Mouse (Mus musculus): ENCODE results near the gene Tbc1d10a. TPM values are rescaled to one million over a fixed set of nuclear protein-coding genes. Genes with fewer than 3 reads are reported as not detected.

Tbc1d10a gene
- polyA plus RNA-seq, 1 experiment from 2014 or later: 20.9 TPM

DNA sequence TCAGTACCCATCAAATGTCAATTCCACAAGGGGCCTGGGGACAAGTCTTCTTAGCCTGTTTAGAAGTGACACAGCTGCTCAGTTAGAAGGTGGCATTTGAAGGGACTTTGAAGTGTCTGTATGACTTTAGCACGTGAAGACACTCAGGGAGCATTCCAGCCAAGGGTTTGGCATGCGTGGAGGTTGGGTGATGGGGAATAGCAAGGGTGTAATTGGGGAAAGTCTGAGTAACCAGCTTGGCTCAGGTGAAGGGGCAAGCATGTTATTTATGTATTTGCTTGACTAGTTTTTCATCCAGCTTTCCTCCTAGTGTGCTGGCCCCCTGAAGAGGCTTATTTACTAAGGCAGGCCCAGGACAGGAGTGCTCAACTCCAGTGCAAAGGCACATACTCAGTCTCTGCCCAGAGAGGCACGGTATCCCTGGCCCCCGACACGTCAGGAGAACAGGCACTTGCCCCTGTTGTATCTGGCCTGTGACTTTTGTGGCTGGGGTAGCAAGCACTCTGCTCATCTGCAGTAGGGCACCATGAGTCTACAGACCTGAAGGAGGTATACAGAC lies 18.6 kb downstream of the Tbc1d10a start:
- H3K9me3 ChIP-seq (replicated peaks; ENCODE audit: control insufficient read depth, low read length): no peaks in the 10 kb centered on the region
- WGBS: 72% methylated on average over 5 of the region's 5 CpGs
- no peak overlapping the region for H3K9ac ChIP-seq (ENCODE audit: low read length)
- 0 out of 2 replicates have a peak, but pooled peaks cover 2% of the 10 kb centered on the region for H3K36me3 ChIP-seq (ENCODE audit: control insufficient read depth, insufficient read depth)
- H3K4me1 ChIP-seq (ENCODE audit: control insufficient read depth, insufficient read depth, low read length): peaks cover 31% of the 10 kb centered on the region
- H3K4me3 ChIP-seq (ENCODE audit: low read length): no peak overlapping the region
- no peak overlapping the region for H3K4me2 ChIP-seq (ENCODE audit: low read depth, low read length)
- ATAC-seq (replicated peaks; ENCODE audit: extremely low read depth, insufficient read depth, low FRiP score): no peak
- no peaks in the 10 kb centered on the region for H3K27me3 ChIP-seq (ENCODE audit: control insufficient read depth, insufficient read depth, low read length)
- H3K27ac ChIP-seq (ENCODE audit: low read length): no peak overlapping the region

DNA sequence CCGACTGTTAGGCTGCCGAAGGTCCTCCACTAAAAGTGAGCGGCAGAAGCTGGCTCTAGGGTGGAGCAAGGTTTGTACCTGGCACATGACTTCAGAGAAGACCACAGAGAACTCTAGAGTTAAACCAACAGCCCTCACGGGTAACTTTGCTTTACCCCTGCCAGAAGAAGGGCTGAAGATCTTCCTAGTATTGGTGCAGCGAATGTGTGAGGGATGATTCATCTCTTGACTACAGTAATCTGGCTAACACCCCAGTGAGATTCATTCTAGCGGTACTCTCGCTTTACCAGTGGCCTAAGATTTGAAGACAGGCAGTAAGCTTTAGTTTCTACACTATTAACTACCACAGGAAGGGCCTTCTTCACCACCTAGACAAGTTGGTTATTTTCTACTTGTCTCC lies 19.4 kb downstream of the Tbc1d10a start:
- H3K4me2 ChIP-seq (ENCODE audit: low read depth, low read length): no peak overlapping the region
- H3K27me3 ChIP-seq (ENCODE audit: control insufficient read depth, insufficient read depth, low read length): no peaks in the 10 kb centered on the region
- H3K36me3 ChIP-seq (ENCODE audit: control insufficient read depth, insufficient read depth): peaks cover 8% of the 10 kb centered on the region
- H3K9ac ChIP-seq (ENCODE audit: low read length): no peak overlapping the region
- WGBS: 68% methylated on average over 7 of the region's 7 CpGs
- H3K4me3 ChIP-seq (ENCODE audit: low read length): no peak overlapping the region
- no peaks in the 10 kb centered on the region for H3K9me3 ChIP-seq (replicated peaks; ENCODE audit: control insufficient read depth, low read length)
- no peak for ATAC-seq (replicated peaks; ENCODE audit: extremely low read depth, insufficient read depth, low FRiP score)
- no peak overlapping the region for H3K27ac ChIP-seq (ENCODE audit: low read length)
- peaks cover 31% of the 10 kb centered on the region for H3K4me1 ChIP-seq (ENCODE audit: control insufficient read depth, insufficient read depth, low read length)

DNA sequence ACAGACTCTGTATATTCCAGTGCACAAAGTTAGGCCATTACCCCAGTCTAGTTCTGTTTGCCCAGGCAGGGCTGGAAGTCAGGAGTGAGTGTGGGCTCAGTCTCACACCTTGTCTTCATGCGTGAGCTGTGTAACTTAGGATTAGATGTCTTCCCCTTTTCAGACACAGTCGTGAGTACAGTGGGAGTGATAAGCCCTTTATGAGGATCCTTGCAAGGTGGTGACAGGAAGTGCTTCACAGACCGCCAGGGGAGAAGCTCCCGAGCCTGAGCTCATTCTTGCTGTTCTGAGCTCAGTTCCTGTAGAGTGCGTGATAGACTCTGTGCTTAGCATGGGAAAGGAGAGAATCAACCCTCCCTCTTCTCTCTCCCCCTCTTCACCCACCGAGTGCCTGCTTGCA lies 20.0 kb downstream of the Tbc1d10a start:
- Histone ChIP-seq H3K9me3 (replicated peaks; ENCODE audit: control insufficient read depth, low read length) (no peaks in the 10 kb centered on the region), H3K36me3 (ENCODE audit: control insufficient read depth, insufficient read depth) (peaks cover 9% of the 10 kb centered on the region), H3K27ac (ENCODE audit: low read length) (no peak overlapping the region), H3K9ac (ENCODE audit: low read length) (no peak overlapping the region), H3K4me3 (ENCODE audit: low read length) (no peak overlapping the region), H3K27me3 (ENCODE audit: control insufficient read depth, insufficient read depth, low read length) (no peaks in the 10 kb centered on the region), H3K4me2 (ENCODE audit: low read depth, low read length) (no peak overlapping the region), H3K4me1 (ENCODE audit: control insufficient read depth, insufficient read depth, low read length) (peaks cover 31% of the 10 kb centered on the region)
- 36% methylated on average over 6 of the region's 6 CpGs for WGBS
- no peak for ATAC-seq (replicated peaks; ENCODE audit: extremely low read depth, insufficient read depth, low FRiP score)

DNA sequence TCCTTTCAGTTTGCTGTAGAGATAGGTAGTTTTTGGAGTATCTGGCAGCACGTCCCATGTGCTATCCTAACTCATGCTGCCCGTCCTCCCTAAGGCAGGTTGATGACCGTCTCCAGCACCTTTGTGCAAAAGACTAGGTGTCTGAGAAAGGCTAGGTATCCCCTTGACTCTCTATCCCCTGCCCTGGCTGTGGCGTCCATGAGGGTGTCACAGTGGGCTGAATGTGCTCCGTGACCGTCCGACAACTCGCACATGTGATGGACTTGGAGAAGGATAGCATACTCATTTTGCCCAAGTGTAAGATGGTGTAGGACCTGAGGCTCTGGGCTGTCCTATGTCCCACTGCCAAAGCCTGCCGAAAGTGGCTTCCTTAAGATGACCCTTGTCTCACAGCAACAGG lies 21.1 kb downstream of the Tbc1d10a start:
- H3K9me3 ChIP-seq (replicated peaks; ENCODE audit: control insufficient read depth, low read length): no peaks in the 10 kb centered on the region
- H3K4me3 ChIP-seq (ENCODE audit: low read length): no peak overlapping the region
- H3K27ac ChIP-seq (ENCODE audit: low read length): no peak overlapping the region
- no peak overlapping the region for H3K9ac ChIP-seq (ENCODE audit: low read length)
- WGBS: 91% methylated on average over 9 of the region's 9 CpGs
- H3K27me3 ChIP-seq (ENCODE audit: control insufficient read depth, insufficient read depth, low read length): no peaks in the 10 kb centered on the region
- peaks cover 9% of the 10 kb centered on the region for H3K36me3 ChIP-seq (ENCODE audit: control insufficient read depth, insufficient read depth)
- no peak overlapping the region for H3K4me2 ChIP-seq (ENCODE audit: low read depth, low read length)
- no peak for ATAC-seq (replicated peaks; ENCODE audit: extremely low read depth, insufficient read depth, low FRiP score)
- H3K4me1 ChIP-seq (ENCODE audit: control insufficient read depth, insufficient read depth, low read length): peaks cover 25% of the 10 kb centered on the region

DNA sequence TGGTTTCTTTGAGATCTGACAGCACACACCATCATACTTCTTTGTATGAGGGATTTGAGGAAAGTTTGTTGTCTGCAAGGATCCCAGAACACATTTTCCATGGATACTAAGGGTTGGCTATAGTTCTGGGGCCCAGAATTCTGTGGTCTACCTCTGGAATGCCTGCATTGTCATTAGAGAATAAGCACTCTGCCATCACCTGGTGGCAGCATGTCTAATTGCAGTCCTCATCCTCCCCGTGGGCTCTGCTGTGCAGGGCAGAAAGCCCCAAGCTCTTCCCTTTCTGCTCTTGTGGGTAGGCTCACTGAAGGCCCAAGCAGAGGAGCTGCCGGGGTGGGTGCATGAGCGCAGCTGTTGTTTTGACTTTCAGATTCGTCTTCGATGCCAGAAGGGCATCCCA lies 23.0 kb downstream of the Tbc1d10a start:
- Histone ChIP-seq H3K27ac (ENCODE audit: low read length) (no peak overlapping the region), H3K36me3 (ENCODE audit: control insufficient read depth, insufficient read depth) (peaks cover 15% of the 10 kb centered on the region), H3K9ac (ENCODE audit: low read length) (no peak overlapping the region), H3K9me3 (replicated peaks; ENCODE audit: control insufficient read depth, low read length) (no peaks in the 10 kb centered on the region), H3K4me2 (ENCODE audit: low read depth, low read length) (no peak overlapping the region), H3K4me1 (ENCODE audit: control insufficient read depth, insufficient read depth, low read length) (peaks cover 12% of the 10 kb centered on the region; the same call in 1 of the 2 replicates), H3K27me3 (ENCODE audit: control insufficient read depth, insufficient read depth, low read length) (no peaks in the 10 kb centered on the region), H3K4me3 (ENCODE audit: low read length) (no peak overlapping the region)
- ATAC-seq (replicated peaks; ENCODE audit: extremely low read depth, insufficient read depth, low FRiP score): no peak
- WGBS: 82% methylated on average over 5 of the region's 5 CpGs

DNA sequence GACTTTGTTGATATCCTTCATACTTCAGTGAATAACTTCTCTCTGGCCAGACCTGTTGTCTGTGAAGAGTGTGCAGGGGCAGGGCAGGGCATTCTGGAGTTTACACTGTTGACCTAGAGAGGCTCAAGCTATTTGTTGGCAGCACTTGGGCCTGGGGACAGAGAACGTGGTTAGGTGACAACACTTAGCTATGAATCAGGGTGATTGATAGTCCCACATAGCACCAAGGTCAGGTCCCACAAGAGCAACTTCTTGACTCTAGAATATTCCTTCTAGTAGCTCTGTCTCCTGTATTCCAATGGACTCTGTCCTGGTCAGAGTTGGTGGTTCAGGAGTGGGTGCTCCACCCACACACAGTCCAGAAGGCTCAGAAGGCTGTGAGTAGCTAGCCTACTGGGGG lies 24.2 kb downstream of the Tbc1d10a start:
- Histone ChIP-seq H3K9ac (ENCODE audit: low read length) (no peak overlapping the region), H3K27me3 (ENCODE audit: control insufficient read depth, insufficient read depth, low read length) (no peaks in the 10 kb centered on the region), H3K4me2 (ENCODE audit: low read depth, low read length) (no peak overlapping the region), H3K4me3 (ENCODE audit: low read length) (no peak overlapping the region), H3K9me3 (replicated peaks; ENCODE audit: control insufficient read depth, low read length) (no peaks in the 10 kb centered on the region), H3K27ac (ENCODE audit: low read length) (no peak overlapping the region), H3K4me1 (ENCODE audit: control insufficient read depth, insufficient read depth, low read length) (peaks cover 4% of the 10 kb centered on the region), H3K36me3 (ENCODE audit: control insufficient read depth, insufficient read depth) (peaks cover 21% of the 10 kb centered on the region)
- ATAC-seq (replicated peaks; ENCODE audit: extremely low read depth, insufficient read depth, low FRiP score): no peak
- WGBS: 61% methylated on average over 1 of the region's 1 CpGs

DNA sequence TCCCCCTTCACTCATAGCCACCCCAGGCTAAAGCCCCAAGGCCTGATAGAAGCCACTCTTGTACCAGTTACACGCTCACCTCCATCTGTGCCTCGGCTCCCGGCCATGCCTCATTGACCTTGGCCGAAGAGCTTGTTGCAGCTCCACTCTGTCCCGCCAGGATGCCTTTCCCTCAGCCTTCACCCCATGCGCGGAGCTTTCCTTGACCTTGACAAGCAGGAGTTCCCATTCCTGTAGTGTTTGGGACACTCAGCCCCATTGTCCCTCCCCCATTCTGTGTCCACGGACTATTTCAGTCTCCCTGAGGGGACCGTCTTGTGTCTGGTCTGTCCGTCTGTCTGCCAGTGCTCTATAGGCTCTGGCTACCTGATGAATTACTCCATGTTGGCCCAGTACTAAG lies 26.5 kb downstream of the Tbc1d10a start:
- Histone ChIP-seq H3K4me1 (ENCODE audit: control insufficient read depth, insufficient read depth, low read length) (peaks cover 3% of the 10 kb centered on the region), H3K4me2 (ENCODE audit: low read depth, low read length) (no peak overlapping the region), H3K9ac (ENCODE audit: low read length) (no peak overlapping the region), H3K4me3 (ENCODE audit: low read length) (no peak overlapping the region), H3K36me3 (ENCODE audit: control insufficient read depth, insufficient read depth) (peaks cover 21% of the 10 kb centered on the region), H3K27me3 (ENCODE audit: control insufficient read depth, insufficient read depth, low read length) (no peaks in the 10 kb centered on the region), H3K9me3 (replicated peaks; ENCODE audit: control insufficient read depth, low read length) (no peaks in the 10 kb centered on the region), H3K27ac (ENCODE audit: low read length) (no peak overlapping the region)
- WGBS: 75% methylated on average over 10 of the region's 10 CpGs
- no peak for ATAC-seq (replicated peaks; ENCODE audit: extremely low read depth, insufficient read depth, low FRiP score)

DNA sequence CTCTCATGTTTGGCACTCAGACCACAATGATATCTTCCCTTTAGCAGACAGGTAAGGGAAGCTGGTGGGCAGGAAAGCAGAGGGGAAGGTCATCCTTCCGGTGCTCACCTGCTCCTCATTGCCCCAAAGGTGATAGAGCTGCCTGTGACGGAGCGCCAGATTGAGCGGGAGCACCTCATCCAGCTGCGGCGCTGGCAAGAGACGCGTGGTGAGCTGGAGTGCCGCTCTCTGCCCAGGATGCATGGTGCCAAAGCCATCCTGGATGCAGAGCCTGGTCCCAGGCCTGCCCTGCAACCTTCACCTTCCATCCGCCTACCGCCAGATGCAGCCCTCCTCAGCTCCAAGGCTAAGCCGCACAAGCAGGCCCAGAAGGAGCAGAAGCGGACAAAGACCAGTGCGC lies 28.0 kb downstream of the Tbc1d10a start:
- Histone ChIP-seq H3K27me3 (ENCODE audit: control insufficient read depth, insufficient read depth, low read length) (no peaks in the 10 kb centered on the region), H3K4me1 (ENCODE audit: control insufficient read depth, insufficient read depth, low read length) (peaks cover 13% of the 10 kb centered on the region), H3K9ac (ENCODE audit: low read length) (no peak overlapping the region), H3K4me2 (ENCODE audit: low read depth, low read length) (no peak overlapping the region), H3K9me3 (replicated peaks; ENCODE audit: control insufficient read depth, low read length) (no peaks in the 10 kb centered on the region), H3K4me3 (ENCODE audit: low read length) (no peak overlapping the region), H3K36me3 (ENCODE audit: control insufficient read depth, insufficient read depth) (peaks cover 21% of the 10 kb centered on the region), H3K27ac (ENCODE audit: low read length) (no peak overlapping the region)
- WGBS: 92% methylated on average over 14 of the region's 14 CpGs
- ATAC-seq (replicated peaks; ENCODE audit: extremely low read depth, insufficient read depth, low FRiP score): no peak

DNA sequence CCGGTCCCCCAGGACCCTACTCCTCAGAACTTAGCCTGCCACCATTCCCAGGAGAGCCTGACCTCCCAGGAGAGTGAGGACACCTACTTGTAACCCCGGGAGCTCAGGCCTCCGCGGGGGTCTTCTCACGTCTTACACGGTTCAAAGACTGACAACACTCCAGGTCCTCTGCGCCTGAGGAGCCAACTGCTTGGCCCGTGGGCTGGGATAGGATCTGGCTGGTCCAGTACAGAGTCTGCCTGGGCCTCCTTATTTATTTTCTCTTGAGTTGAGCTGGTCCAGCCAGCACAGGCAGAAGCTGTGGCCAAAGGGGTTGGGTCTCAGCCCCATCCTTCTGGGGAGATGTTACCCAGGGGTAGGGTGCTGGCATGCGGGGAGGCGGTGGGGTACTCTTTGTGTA lies 28.5 kb downstream of the Tbc1d10a start:
- 75% methylated on average over 10 of the region's 10 CpGs for WGBS
- H3K4me3 ChIP-seq (ENCODE audit: low read length): no peak overlapping the region
- H3K4me2 ChIP-seq (ENCODE audit: low read depth, low read length): no peak overlapping the region
- no peaks in the 10 kb centered on the region for H3K9me3 ChIP-seq (replicated peaks; ENCODE audit: control insufficient read depth, low read length)
- no peak overlapping the region for H3K9ac ChIP-seq (ENCODE audit: low read length)
- no peak for ATAC-seq (replicated peaks; ENCODE audit: extremely low read depth, insufficient read depth, low FRiP score)
- H3K36me3 ChIP-seq (ENCODE audit: control insufficient read depth, insufficient read depth): peaks cover 20% of the 10 kb centered on the region
- H3K4me1 ChIP-seq (ENCODE audit: control insufficient read depth, insufficient read depth, low read length): peaks cover 13% of the 10 kb centered on the region
- H3K27ac ChIP-seq (ENCODE audit: low read length): no peak overlapping the region
- H3K27me3 ChIP-seq (ENCODE audit: control insufficient read depth, insufficient read depth, low read length): no peaks in the 10 kb centered on the region
